Mouse (Mus musculus) C2C12 (cell line): ENCODE measurements at regions not wholly inside any gene's neighbourhood (a gene's known extent, or its start where the extent isn't known, plus 50 kb on each side); places are given as distances from the start of the nearest gene placed in this dataset.

Experiments used
- CTCF ChIP-seq: IDR thresholded peaks from one replicate; pipeline ENCODE4 v1.5.1; 2011; ENCODE audit not compliant: control insufficient read depth, insufficient read depth, insufficient read length
- MAX ChIP-seq: IDR thresholded peaks from one replicate; pipeline ENCODE4 v1.6.1; 2011; ENCODE audit warnings: mild to moderate bottlenecking, control low read depth
- MYOD1 ChIP-seq: IDR thresholded peaks from one replicate; pipeline ENCODE4 v1.6.1; 2011; ENCODE audit warnings: low read depth; ENCODE audit not compliant: control insufficient read depth, insufficient read length

DNA sequence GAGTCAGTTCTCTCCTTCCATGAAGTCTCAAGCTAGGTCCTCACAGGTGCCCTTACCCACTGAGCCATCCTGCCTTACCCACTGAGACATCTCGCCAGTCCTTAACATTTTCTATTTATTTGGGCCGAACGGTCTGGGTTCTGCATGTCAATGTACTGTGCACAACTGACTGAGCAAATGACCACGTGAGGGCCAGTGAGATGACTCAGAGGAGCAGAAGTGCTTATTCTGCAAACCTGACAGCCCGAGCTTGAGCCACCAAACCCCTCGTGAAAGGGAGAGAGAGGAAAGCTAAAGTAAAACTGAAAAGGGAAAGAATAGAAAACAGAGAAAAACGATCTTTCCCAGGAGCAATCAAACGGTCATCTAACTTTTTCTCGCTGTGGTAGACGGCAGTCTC lies 52.2 kb upstream of the Nmd3 start:
- no peak for TF ChIP-seq MYOD1
- no peak for TF ChIP-seq MAX
- TF ChIP-seq CTCF, result no peak
